Mouse (Mus musculus) erythroblast, adult 5-6 weeks (primary cell): ENCODE measurements around the gene Hck. TPM values are rescaled to one million over a fixed set of nuclear protein-coding genes. Genes with fewer than 3 reads are reported as not detected.

ENCODE experiments used
- ATAC-seq: replicated peaks from 2 replicates; pipeline ENCODE4 v1.8.0; 2016; ENCODE audit warnings: moderate number of reproducible peaks, mild to moderate bottlenecking, moderate TSS enrichment, inconsistent platforms; ENCODE audit not compliant: poor library complexity, low FRiP score, severe bottlenecking
- total RNA-seq, 2 experiments: library from RNA; stranded (forward) in 1 of 2; stranded (reverse) in 1 of 2; fragments of 150-400 nt in 1 of 2; fragments of 200-764, 138-1000 nt in 1 of 2; gene quantifications; 2 replicates each; pipeline versions ENCODE4 v1.2.3 to v1.2.4; 2015 to 2017; ENCODE audit warnings: low replicate concordance in 2 of 2

The Hck gene
- total RNA-seq, 2 experiments from 2014 or later: 19.2 to 45.7 TPM

- ATAC-seq: no peak
Measured at GRCm38 (mm10) chr2:153089316-153089715, 19.0 kb upstream of the Hck start.

GRCm38 (mm10) chr2:153090551-153091165, 17.6 kb upstream of the Hck start:
- no peak for ATAC-seq

GRCm38 (mm10) chr2:153107046-153107766, 1.1 kb upstream of the Hck start:
- no peak for ATAC-seq

GRCm38 (mm10) chr2:153107802-153108201, 466 bp upstream of the Hck start:
- ATAC-seq: no peak

GRCm38 (mm10) chr2:153109596-153109995, 1.3 kb downstream of the Hck start:
- no peak for ATAC-seq

GRCm38 (mm10) chr2:153111298-153111697, 3.0 kb downstream of the Hck start:
- ATAC-seq: no peak

- ATAC-seq: no peak
Measured at GRCm38 (mm10) chr2:153115679-153116081, 7.4 kb downstream of the Hck start.

- ATAC-seq: no peak
Measured at GRCm38 (mm10) chr2:153117051-153117486, 8.8 kb downstream of the Hck start.

- ATAC-seq: no peak
Measured at GRCm38 (mm10) chr2:153119488-153119887, 11.2 kb downstream of the Hck start.

GRCm38 (mm10) chr2:153120126-153120525, 11.9 kb downstream of the Hck start:
- no peak for ATAC-seq

- no peak for ATAC-seq
Measured at GRCm38 (mm10) chr2:153121821-153122615, 13.8 kb downstream of the Hck start.

GRCm38 (mm10) chr2:153122701-153123100, 14.4 kb downstream of the Hck start:
- no peak for ATAC-seq

- no peak for ATAC-seq
Measured at GRCm38 (mm10) chr2:153125875-153126274, 17.6 kb downstream of the Hck start.

- no peak for ATAC-seq
Measured at GRCm38 (mm10) chr2:153131019-153131418, 22.8 kb downstream of the Hck start.

- 0 out of 2 replicates have a peak, but pooled peaks have one; percentile 31 for ATAC-seq
Measured at GRCm38 (mm10) chr2:153134237-153134636, 26.0 kb downstream of the Hck start.

GRCm38 (mm10) chr2:153136211-153136610, 27.9 kb downstream of the Hck start:
- ATAC-seq: no peak

- ATAC-seq: no peak
Measured at GRCm38 (mm10) chr2:153139158-153139557, 30.9 kb downstream of the Hck start.

GRCm38 (mm10) chr2:153139996-153140613, 31.8 kb downstream of the Hck start:
- no peak for ATAC-seq

GRCm38 (mm10) chr2:153142620-153143199, 34.4 kb downstream of the Hck start:
- ATAC-seq: 0 out of 2 replicates have a peak, but pooled peaks have one; percentile 52

GRCm38 (mm10) chr2:153145346-153145745, 37.1 kb downstream of the Hck start:
- no peak for ATAC-seq
